Mouse (Mus musculus) C2C12 (cell line): ENCODE results near the gene Il17rb.

ENCODE experiments used
- CEBPB ChIP-seq: IDR thresholded peaks from one replicate; pipeline ENCODE4 v1.6.1; 2011; ENCODE audit warnings: low read depth, mild to moderate bottlenecking, control low read depth, moderate library complexity
- CTCF ChIP-seq: IDR thresholded peaks from one replicate; pipeline ENCODE4 v1.5.1; 2011; ENCODE audit not compliant: control insufficient read depth, insufficient read depth, insufficient read length
- MAX ChIP-seq: IDR thresholded peaks from one replicate; pipeline ENCODE4 v1.6.1; 2011; ENCODE audit warnings: mild to moderate bottlenecking, control low read depth
- MYOG ChIP-seq: IDR thresholded peaks from one replicate; pipeline ENCODE4 v1.6.1; 2011; ENCODE audit not compliant: control insufficient read depth, insufficient read length; ENCODE audit errors: extremely low read depth
- USF1 ChIP-seq: IDR thresholded peaks from one replicate; pipeline ENCODE4 v1.6.1; 2011; ENCODE audit warnings: low read depth, mild to moderate bottlenecking, control low read depth, moderate library complexity

DNA sequence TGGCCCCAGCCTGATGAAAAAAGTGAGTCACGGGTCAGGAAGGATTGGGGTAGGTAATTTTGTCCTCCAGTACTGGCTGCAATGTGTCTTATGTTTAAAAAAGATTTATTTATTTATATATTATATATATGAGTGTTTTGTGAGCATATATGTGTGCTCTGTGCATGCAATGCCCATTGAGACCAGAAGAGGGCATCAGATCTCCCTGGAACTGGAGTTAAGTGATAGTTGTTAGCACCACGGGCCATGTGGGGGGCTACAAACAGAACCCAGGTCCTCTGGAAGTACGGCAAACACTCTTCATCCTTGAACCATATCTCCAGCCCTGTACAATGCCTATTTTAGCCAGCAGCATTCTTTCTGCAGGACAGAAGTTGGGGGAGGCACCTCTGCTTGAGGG is 39.4 kb upstream of the Il17rb start:
- TF ChIP-seq CTCF, result no peak
- TF ChIP-seq USF1, result no peak
- no peak for TF ChIP-seq MAX
- TF ChIP-seq MYOG, result no peak
- TF ChIP-seq CEBPB, result no peak
